Mouse (Mus musculus) CH12.LX (cell line): ENCODE measurements at regions not wholly inside any gene's neighbourhood (a gene's known extent, or its start where the extent isn't known, plus 50 kb on each side); places are given as distances from the start of the nearest gene placed in this dataset.
"Not testable (repeated sequence)": the region's sequence is repeated elsewhere in the genome, so short reads cannot be mapped to it uniquely, and the experiment has no call there.

ENCODE experiments used
- DNase-seq: peaks from one replicate; pipeline ENCODE4 v3.0.0-alpha.2; 2013; ENCODE audit errors: extremely low read depth
- H3K27ac ChIP-seq: 2 replicates; pipeline ENCODE4 v1.5.1; 2012; ENCODE audit warnings: low read depth, mild to moderate bottlenecking, control low read depth, moderate library complexity; ENCODE audit not compliant: insufficient read depth
- H3K27me3 ChIP-seq: replicated peaks from 2 replicates; pipeline ENCODE3; 2012; ENCODE audit warnings: inconsistent platforms
- H3K36me3 ChIP-seq, 2 experiments: replicated peaks in 1 of 2; 2 replicates each; pipeline versions ENCODE3 to v1.6.1; 2012; ENCODE audit warnings: inconsistent platforms in 1 of 2, low read length in 1 of 2, mild to moderate bottlenecking in 1 of 2, mixed read lengths in 1 of 2, moderate library complexity in 1 of 2; ENCODE audit not compliant: control insufficient read depth in 1 of 2, insufficient read depth in 1 of 2
- H3K4me1 ChIP-seq, 2 experiments: 2 replicates each; pipeline ENCODE4 v1.6.1; 2012; ENCODE audit warnings: inconsistent platforms in 1 of 2, moderate library complexity in 1 of 2; ENCODE audit not compliant: insufficient read depth in 2 of 2, control insufficient read depth in 1 of 2
- H3K4me2 ChIP-seq: 2 replicates; pipeline ENCODE4 v1.6.1; 2012; ENCODE audit warnings: low read depth, mild to moderate bottlenecking, control low read depth; ENCODE audit not compliant: poor library complexity, insufficient read depth, severe bottlenecking
- H3K4me3 ChIP-seq, 3 experiments: fragments of 150-350 bp in 1 of 3; sonication (generic) in 1 of 3; replicated peaks in 1 of 3; 2 replicates each; pipeline versions ENCODE3 to v1.5.1; 2011 to 2012; ENCODE audit warnings: low read depth in 2 of 3, low read length in 2 of 3, mild to moderate bottlenecking in 2 of 3, moderate library complexity in 2 of 3, control low read depth in 1 of 3, improper control_type of control experiment in 1 of 3, inconsistent platforms in 1 of 3, mixed read lengths in 1 of 3; ENCODE audit not compliant: poor library complexity in 1 of 3
- H3K79me2 ChIP-seq: replicated peaks from 2 replicates; pipeline ENCODE4 v1.6.1; 2012; ENCODE audit warnings: mild to moderate bottlenecking, moderate library complexity; ENCODE audit not compliant: control insufficient read depth, poor library complexity, insufficient read depth, severe bottlenecking; ENCODE audit errors: extremely low read depth
- H3K9ac ChIP-seq: 2 replicates; pipeline ENCODE4 v1.6.1; 2012; ENCODE audit warnings: low read depth, mild to moderate bottlenecking, control low read depth, moderate library complexity; ENCODE audit not compliant: insufficient read depth
- H3K9me3 ChIP-seq: replicated peaks from 2 replicates; pipeline ENCODE3; 2012; ENCODE audit warnings: low read length, inconsistent platforms, mixed read lengths
- CHD2 ChIP-seq: IDR thresholded peaks from 2 replicates; pipeline ENCODE4 v1.6.1; 2011; ENCODE audit warnings: low read length, improper control_type of control experiment
- CTCF ChIP-seq, 2 experiments: IDR thresholded peaks in 1 of 2; conservative IDR thresholded peaks in 1 of 2; 2 replicates each; pipeline ENCODE4 v1.5.1; 2011 to 2012; ENCODE audit warnings: low read depth in 2 of 2, low read length in 2 of 2, improper control_type of control experiment in 1 of 2, inconsistent platforms in 1 of 2, mild to moderate bottlenecking in 1 of 2, moderate library complexity in 1 of 2
- ELF1 ChIP-seq: IDR thresholded peaks from 2 replicates; pipeline ENCODE4 v1.6.1; 2014; ENCODE audit warnings: low read depth, mild to moderate bottlenecking, inconsistent platforms, low read length, improper control_type of control experiment
- EP300 ChIP-seq: IDR thresholded peaks from 2 replicates; pipeline ENCODE4 v1.6.1; 2011; ENCODE audit warnings: low read length, improper control_type of control experiment
- ETS1 ChIP-seq: conservative IDR thresholded peaks from 2 replicates; pipeline ENCODE4 v1.6.1; 2012; ENCODE audit warnings: low read depth, mild to moderate bottlenecking, inconsistent platforms, low read length, improper control_type of control experiment, moderate library complexity
- JUN ChIP-seq: IDR thresholded peaks from 2 replicates; pipeline ENCODE4 v1.6.1; 2011; ENCODE audit warnings: low read depth, mild to moderate bottlenecking, low read length, improper control_type of control experiment, moderate library complexity; ENCODE audit not compliant: insufficient read depth
- JUND ChIP-seq: conservative IDR thresholded peaks from 2 replicates; pipeline ENCODE4 v1.6.1; 2011; ENCODE audit warnings: low read depth, low read length, improper control_type of control experiment
- KAT2A ChIP-seq: IDR thresholded peaks from 2 replicates; pipeline ENCODE4 v1.6.1; 2012; ENCODE audit warnings: low read length, improper control_type of control experiment, inconsistent platforms; ENCODE audit not compliant: insufficient replicate concordance
- MXI1 ChIP-seq: IDR thresholded peaks from 2 replicates; pipeline ENCODE4 v1.6.1; 2011; ENCODE audit warnings: mild to moderate bottlenecking, low read depth, low read length, improper control_type of control experiment
- NELFE ChIP-seq: IDR thresholded peaks from 2 replicates; pipeline ENCODE4 v1.6.1; 2011; ENCODE audit warnings: low read depth, low read length, improper control_type of control experiment
- NRF1 ChIP-seq: IDR thresholded peaks from 2 replicates; pipeline ENCODE4 v1.6.1; 2014; ENCODE audit warnings: low read depth, mild to moderate bottlenecking, inconsistent platforms, low read length, improper control_type of control experiment, moderate library complexity
- PAX5 ChIP-seq: IDR thresholded peaks from 2 replicates; pipeline ENCODE4 v1.6.1; 2012; ENCODE audit warnings: low read length, inconsistent platforms, mixed read lengths
- POLR2A ChIP-seq: IDR thresholded peaks from 2 replicates; pipeline ENCODE4 v1.6.1; 2011; ENCODE audit warnings: low read depth, mild to moderate bottlenecking, improper control_type of control experiment, low read length
- RAD21 ChIP-seq: IDR thresholded peaks from 2 replicates; pipeline ENCODE4 v1.6.1; 2011; ENCODE audit warnings: low read depth, mild to moderate bottlenecking, low read length, improper control_type of control experiment, moderate library complexity
- SIN3A ChIP-seq: IDR thresholded peaks from 2 replicates; pipeline ENCODE4 v1.6.1; 2012; ENCODE audit warnings: low read length, improper control_type of control experiment, inconsistent platforms
- TBP ChIP-seq: conservative IDR thresholded peaks from 2 replicates; pipeline ENCODE4 v1.6.1; 2011; ENCODE audit warnings: low read depth, low read length, improper control_type of control experiment
- TCF12 ChIP-seq: IDR thresholded peaks from 2 replicates; pipeline ENCODE4 v1.6.1; 2014; ENCODE audit warnings: low read depth, mild to moderate bottlenecking, inconsistent platforms, low read length, improper control_type of control experiment
- dilution Hi-C: fragments of 300-500 bp; cut with MboI; formaldehyde crosslinking; loops from 2 replicates; pipeline ENCODE4 v1.14.3; 2020; ENCODE audit warnings: low sequenced_read_pairs; ENCODE audit not compliant: extremely low pct_unique_long_range_greater_than_20kb, extremely low pct_ligation_motif_present
- in situ Hi-C: fragments of 300-500 bp; cut with MboI; formaldehyde crosslinking; loops from 3 replicates; pipeline ENCODE4 v1.14.3; 2019; ENCODE audit warnings: low sequenced_read_pairs, low pct_ligation_motif_present, low pct_unique_long_range_greater_than_20kb, mixed read lengths

DNA sequence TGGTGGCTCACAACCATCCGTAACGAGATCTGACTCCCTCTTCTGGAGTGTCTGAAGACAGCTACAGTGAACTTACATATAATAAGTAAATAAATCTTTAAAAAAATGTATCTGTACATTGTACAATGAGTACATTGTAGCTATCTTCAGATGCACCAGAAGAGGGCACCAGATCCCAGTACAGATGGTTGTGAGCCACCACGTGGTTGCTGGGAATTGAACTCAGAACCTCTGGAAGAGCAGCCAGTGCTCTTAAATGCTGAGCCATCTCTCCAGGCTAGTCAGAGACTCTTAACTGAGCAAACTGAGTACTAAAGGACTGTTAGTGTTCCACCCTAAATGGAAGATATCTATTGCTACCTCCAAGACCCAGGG lies 85.1 kb upstream of the Tbl1x start:
- H3K9ac ChIP-seq, H3K27ac ChIP-seq, H3K4me1 ChIP-seq, H3K79me2 ChIP-seq, H3K4me2 ChIP-seq, dilution Hi-C loops, H3K36me3 ChIP-seq, DNase-seq, H3K9me3 ChIP-seq, H3K4me3 ChIP-seq, H3K27me3 ChIP-seq: not testable (repeated sequence)
- in situ Hi-C loops, result loop anchor here (10.0 kb wide), 1 partner anchor 79 kb away; no protein-coding TSS in a partner anchor

DNA sequence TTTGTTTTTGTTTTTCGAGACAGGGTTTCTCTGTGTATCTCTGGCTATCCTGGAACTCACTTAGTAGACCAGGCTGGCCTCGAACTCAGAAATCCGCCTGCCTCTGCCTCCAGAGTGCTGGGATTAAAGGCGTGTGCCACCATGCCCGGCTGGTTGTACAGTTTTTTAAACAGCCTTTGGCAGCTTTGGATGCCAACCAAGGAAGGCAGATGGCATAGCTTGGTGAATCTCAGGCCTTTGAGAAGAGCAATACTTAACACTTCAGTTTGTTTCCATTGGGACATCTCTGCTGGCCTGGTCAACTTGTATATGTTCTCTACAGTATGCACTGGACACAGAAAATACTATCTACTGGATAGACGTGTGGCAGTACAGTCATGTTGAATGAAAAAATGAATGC lies 84.0 kb upstream of the Tbl1x start:
- H3K4me3 ChIP-seq, H3K9ac ChIP-seq, H3K4me2 ChIP-seq, H3K27ac ChIP-seq, H3K36me3 ChIP-seq, H3K9me3 ChIP-seq, H3K79me2 ChIP-seq, H3K4me1 ChIP-seq, H3K27me3 ChIP-seq, DNase-seq, dilution Hi-C loops: not testable (repeated sequence)
- in situ Hi-C loops, result loop anchor here (10.0 kb wide), 1 partner anchor 78 kb away; no protein-coding TSS in a partner anchor

DNA sequence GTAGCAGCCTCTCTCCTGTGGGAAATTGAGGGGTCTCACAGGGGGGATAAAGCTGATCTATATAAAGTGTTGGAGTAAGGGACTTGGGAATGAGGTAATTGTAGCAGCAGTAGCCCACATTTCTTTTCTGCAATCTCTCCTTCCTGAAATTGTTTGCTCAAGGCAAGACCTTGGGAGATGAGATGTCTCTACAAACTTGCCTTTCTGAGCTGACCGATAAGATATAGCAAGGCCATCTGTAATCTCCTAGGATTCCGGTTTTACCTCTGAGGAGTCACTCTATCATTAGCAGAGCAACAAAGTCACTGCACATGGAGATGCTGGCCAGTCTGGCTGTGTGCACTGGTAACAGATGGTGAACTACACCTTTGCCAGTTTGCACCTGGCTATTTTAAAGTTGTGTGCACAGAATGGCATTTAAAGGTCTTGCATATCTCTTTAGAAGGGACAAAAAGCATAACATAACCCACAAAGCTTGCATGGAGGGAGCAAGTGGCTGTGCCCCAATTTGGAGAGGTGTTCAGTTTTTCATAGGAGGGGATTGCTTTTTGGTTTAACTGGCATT lies 78.7 kb upstream of the Tbl1x start:
- H3K36me3 ChIP-seq, result no peaks in the 10 kb centered on the region

DNA sequence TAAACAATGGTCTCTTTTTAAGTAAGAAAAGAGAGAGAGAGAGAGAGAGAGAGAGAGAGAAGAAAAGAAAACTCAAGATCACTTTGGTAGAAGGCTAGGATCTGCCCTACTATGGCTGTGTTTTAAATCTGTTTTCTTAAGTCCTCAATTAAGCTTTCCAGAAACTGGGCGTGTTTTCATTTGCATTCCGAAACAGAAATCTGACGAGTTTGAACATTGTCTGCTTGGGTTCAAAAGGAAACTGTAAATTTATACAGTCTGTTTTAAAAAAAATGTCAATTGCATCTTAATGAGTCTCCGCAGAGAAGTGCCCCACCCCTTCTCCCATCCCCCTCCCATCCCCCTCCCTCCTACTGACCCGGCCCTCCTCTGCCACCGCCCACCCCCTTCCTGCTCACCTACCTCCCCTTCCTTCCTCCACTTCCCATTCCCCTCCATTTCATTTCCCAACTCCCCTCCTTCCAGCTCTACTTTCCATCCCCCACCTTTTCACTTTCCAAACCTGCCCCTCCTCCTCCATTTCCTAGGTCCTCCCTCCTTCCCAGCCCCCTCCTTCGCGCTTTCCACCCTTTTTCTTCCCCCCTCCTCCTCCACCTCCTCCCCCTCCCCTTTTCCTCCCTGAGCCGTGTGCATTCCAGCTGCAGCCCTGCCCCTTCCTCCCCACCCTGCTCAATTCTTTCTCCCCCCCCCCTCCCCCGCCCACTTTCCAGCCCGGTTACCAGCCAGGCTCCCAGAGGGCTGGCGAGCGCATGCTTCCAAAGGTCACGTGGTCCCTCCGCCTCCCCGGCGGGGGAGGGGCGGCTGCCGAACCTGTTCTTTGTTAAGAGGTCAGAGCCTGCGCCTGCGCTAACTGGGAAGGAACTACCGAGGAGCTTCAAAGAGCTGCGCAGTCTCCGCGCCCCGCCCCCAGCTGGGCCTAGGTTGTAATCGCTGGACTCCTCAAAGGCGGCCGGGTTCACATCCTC lies 77.7 kb upstream of the Tbl1x start:
- Histone ChIP-seq H3K9me3 (no peaks in the 10 kb centered on the region), H3K79me2 (no peaks in the 10 kb centered on the region), H3K36me3 (no peaks in the 10 kb centered on the region), H3K9ac (no peak overlapping the region; the same call in 1 of the 2 replicates), H3K27me3 (no peaks in the 10 kb centered on the region), H3K4me2 (peak overlapping the region; percentile 50; the same call in 1 of the 2 replicates), H3K4me1 (peaks cover 0 to 10% of the 10 kb centered on the region in 2 experiments; a peak in 2 of 4 replicates), H3K27ac (no peak overlapping the region; the same call in 1 of the 2 replicates), H3K4me3 (peak overlapping the region; percentile 23 to 51 (median 42))
- in situ Hi-C loops, result no loop called here
- DNase-seq, result peak; percentile 94
- dilution Hi-C loops, result no loop called here
- TF ChIP-seq PAX5 (no peak), NRF1 (peak; percentile 89), JUN (no peak), KAT2A (no peak), CTCF (conservative IDR thresholded peaks at IDR 0.05 in 1 of 2, IDR thresholded peaks at IDR 0.05 in 1 of 2; ENCODE audit: low read depth in 2 of 2, low read length in 2 of 2) (no peak), POLR2A (0 out of 2 replicates have a peak, but pooled peaks have one; percentile 20), ELF1 (no peak), TCF12 (no peak), TBP (no peak), EP300 (no peak), JUND (no peak), RAD21 (no peak; the same call in 1 of the 2 replicates), NELFE (0 out of 2 replicates have a peak, but pooled peaks have one; percentile 26), MXI1 (peak; percentile 99), CHD2 (peak; percentile 80; the same call in 1 of the 2 replicates), ETS1 (no peak)

More for the DNA sequence above, 78.7 kb upstream of the Tbl1x start:
- no peak for DNase-seq
- no peak overlapping the region for H3K4me3 ChIP-seq
- H3K27me3 ChIP-seq, result no peaks in the 10 kb centered on the region
- TF ChIP-seq SIN3A, result no peak
- TF ChIP-seq, all 38 proteins: peak for 0
- Histone ChIP-seq H3K4me2 (no peak overlapping the region), H3K79me2 (no peaks in the 10 kb centered on the region), H3K9me3 (no peaks in the 10 kb centered on the region), H3K27ac (no peak overlapping the region), H3K4me1 (peaks cover 0 to 2% of the 10 kb centered on the region in 2 experiments; a peak in 1 of 4 replicates), H3K9ac (no peak overlapping the region)
- in situ Hi-C loops, result no loop called here
- dilution Hi-C loops, result no loop called here
